Mouse (Mus musculus): ENCODE data around the gene Nudt15. TPM values are rescaled to one million over a fixed set of nuclear protein-coding genes. Genes with fewer than 3 reads are reported as not detected.

Nudt15 gene
- polyA plus RNA-seq (2014; fragmentation: Illumina TruSeq; extraction: RNeasy Lipid Tissue Mini Kit (QIAGEN cat#74804); ENCODE audit: low read depth, low replicate concordance) = 6.5 TPM

GRCm38 (mm10) chr14:73548051-73548450 lies at the start of gene Nudt15:
Gene Nudt15, minus strand, starts transcription at chr14:73548242.

GRCm38 (mm10) chr14:73524766-73525448 lies 23.1 kb downstream of the Nudt15 start, which contains the start of gene Sucla2:
Gene Sucla2, plus strand, starts transcription at chr14:73525319.

GRCm38 (mm10) chr14:73509765-73510423 lies 38.1 kb downstream of the Nudt15 start, which contains the start of gene Med4:
Gene Med4, plus strand, starts transcription at chr14:73510025.

Other genes starting within 250 kb of the Nudt15 start
- 15.7 TPM for gene Rb1, start 222.4 kb downstream of the Nudt15 start, polyA plus RNA-seq (2014; fragmentation: Illumina TruSeq; extraction: RNeasy Lipid Tissue Mini Kit (QIAGEN cat#74804); ENCODE audit: low read depth, low replicate concordance)
- 957 TPM for gene Itm2b, start 163.0 kb downstream of the Nudt15 start, polyA plus RNA-seq (2014; fragmentation: Illumina TruSeq; extraction: RNeasy Lipid Tissue Mini Kit (QIAGEN cat#74804); ENCODE audit: low read depth, low replicate concordance)
- gene Med4, start 38.2 kb downstream of the Nudt15 start, polyA plus RNA-seq (2014; fragmentation: Illumina TruSeq; extraction: RNeasy Lipid Tissue Mini Kit (QIAGEN cat#74804); ENCODE audit: low read depth, low replicate concordance) = 41.1 TPM
- gene Sucla2, start 22.9 kb downstream of the Nudt15 start, polyA plus RNA-seq (2014; fragmentation: Illumina TruSeq; extraction: RNeasy Lipid Tissue Mini Kit (QIAGEN cat#74804); ENCODE audit: low read depth, low replicate concordance) = 791 TPM
- not detected for gene Gm21750, start 113.0 kb upstream of the Nudt15 start, polyA plus RNA-seq (2014; fragmentation: Illumina TruSeq; extraction: RNeasy Lipid Tissue Mini Kit (QIAGEN cat#74804); ENCODE audit: low read depth, low replicate concordance)